Mouse (Mus musculus) neural tube, embryonic 14.5 days (tissue): Measurements from ENCODE around the gene Med23. TPM values are rescaled to one million over a fixed set of nuclear protein-coding genes. Genes with fewer than 3 reads are reported as not detected.

ENCODE experiments used
- ATAC-seq: fragments of 200-750 bp; cut with Nextera tagmentation; 2 replicates; pipeline ENCODE4 v1.8.0; 2017; ENCODE audit warnings: low read depth, mild to moderate bottlenecking, moderate TSS enrichment, moderate library complexity
- H3K27ac ChIP-seq: fragments of 300-500 bp; sonication (generic); 2 replicates; pipeline ENCODE4 v1.5.1; 2014; ENCODE audit warnings: low read depth, mild to moderate bottlenecking, control low read depth, low read length, moderate library complexity, mixed read lengths
- H3K27me3 ChIP-seq: fragments of 300-500 bp; sonication (generic); 2 replicates; pipeline ENCODE4 v1.6.1; 2014; ENCODE audit warnings: low read length; ENCODE audit not compliant: control insufficient read depth, insufficient read depth
- H3K36me3 ChIP-seq: fragments of 300-500 bp; sonication (generic); 2 replicates; pipeline ENCODE4 v1.6.1; 2014; ENCODE audit warnings: low read length, mixed read lengths; ENCODE audit not compliant: control insufficient read depth, insufficient read depth
- H3K4me1 ChIP-seq: fragments of 300-500 bp; sonication (generic); 2 replicates; pipeline ENCODE4 v1.6.1; 2014; ENCODE audit warnings: low read length; ENCODE audit not compliant: control insufficient read depth, insufficient read depth
- H3K4me2 ChIP-seq: fragments of 300-500 bp; sonication (generic); 2 replicates; pipeline ENCODE4 v1.6.1; 2014; ENCODE audit warnings: mild to moderate bottlenecking, low read depth, low read length, control low read depth
- H3K4me3 ChIP-seq: fragments of 300-500 bp; sonication (generic); 2 replicates; pipeline ENCODE4 v1.5.1; 2014; ENCODE audit warnings: low read depth, low read length, control low read depth, mixed read lengths
- H3K9ac ChIP-seq: fragments of 300-500 bp; sonication (generic); replicated peaks from 2 replicates; pipeline ENCODE4 v1.6.1; 2014; ENCODE audit warnings: low read depth, mild to moderate bottlenecking, control low read depth, low read length, mixed read lengths
- H3K9me3 ChIP-seq: fragments of 300-500 bp; sonication (generic); 2 replicates; pipeline ENCODE4 v1.6.1; 2016; ENCODE audit warnings: low read length; ENCODE audit not compliant: control insufficient read depth
- WGBS: fragments of 180-500 bp; shearing (Covaris S2); extraction: QIAGEN DNeasy Blood & Tissue Kit; methylation state at CpG from one replicate; pipeline ENCODE4 v1.1.7; 2014; 5-methylcytosine and 5-hydroxymethylcytosine counted together
- polyA plus RNA-seq: library from polyadenylated mRNA; unstranded; fragments of >200 nt; fragmentation: Nextera tagmentation; extraction: Ambion mirVana; gene quantifications from 2 replicates; pipeline ENCODE4 v1.2.1, GENCODE M21; 2014

Gene Med23
- polyA plus RNA-seq, 1 experiment from 2014 or later = 36.8 TPM

- Histone ChIP-seq H3K9me3 (no peaks in the 10 kb centered on the region), H3K27ac (no peak overlapping the region), H3K4me1 (no peaks in the 10 kb centered on the region), H3K9ac (no peak overlapping the region), H3K4me2 (no peak overlapping the region), H3K4me3 (no peak overlapping the region), H3K36me3 (no peaks in the 10 kb centered on the region), H3K27me3 (no peaks in the 10 kb centered on the region)
- ATAC-seq = no peak
- WGBS = 91% methylated on average over 3 of the region's 3 CpGs
Observed at GRCm38 (mm10) chr10:24947871-24948270, 78.1 kb downstream of the Med23 start.

DNA sequence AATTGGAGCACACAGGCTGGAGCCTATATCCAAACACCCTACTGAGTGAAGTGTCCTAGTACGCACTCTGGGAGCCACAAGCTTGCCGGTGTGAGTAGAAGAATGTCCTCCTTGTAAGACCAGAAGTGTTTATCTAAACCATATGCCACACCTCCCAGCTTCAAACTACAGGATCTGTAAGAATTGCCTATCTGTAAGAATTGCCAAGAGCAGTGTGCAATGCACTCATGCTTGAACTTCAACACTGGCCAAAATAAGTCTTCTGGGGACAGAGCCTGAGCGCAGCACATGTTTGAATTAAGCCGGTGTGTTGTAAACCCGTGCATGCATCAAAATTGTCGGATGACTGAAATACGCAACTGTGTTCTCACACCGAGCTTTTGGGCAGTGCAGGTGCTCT lies 78.5 kb downstream of the Med23 start:
- no peaks in the 10 kb centered on the region for H3K9me3 ChIP-seq
- 86% methylated on average over 8 of the region's 8 CpGs for WGBS
- H3K9ac ChIP-seq = no peak overlapping the region
- H3K27me3 ChIP-seq = no peaks in the 10 kb centered on the region
- no peak for ATAC-seq
- no peak overlapping the region for H3K4me2 ChIP-seq
- no peaks in the 10 kb centered on the region for H3K4me1 ChIP-seq
- no peak overlapping the region for H3K4me3 ChIP-seq
- H3K36me3 ChIP-seq = no peaks in the 10 kb centered on the region
- H3K27ac ChIP-seq = no peak overlapping the region

DNA sequence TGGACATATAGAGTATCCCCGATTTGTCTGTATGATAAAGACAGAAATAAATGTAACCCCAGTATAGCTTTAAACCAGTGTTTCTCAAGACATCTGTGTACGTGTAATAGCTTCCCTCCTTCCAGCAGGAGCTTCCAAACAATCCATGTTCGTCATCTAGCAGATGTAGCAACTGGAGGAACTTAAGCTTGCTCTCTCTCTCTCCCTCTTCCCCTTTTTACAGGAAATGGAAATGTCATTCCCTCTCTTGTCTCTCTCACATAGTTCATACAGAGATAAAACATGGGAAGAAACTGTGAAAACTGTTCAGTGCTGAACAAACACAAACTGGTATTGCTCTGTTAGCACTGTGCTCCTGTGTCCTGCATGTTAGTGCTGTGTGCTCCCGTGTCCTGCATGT lies 80.4 kb downstream of the Med23 start:
- Histone ChIP-seq H3K9me3 (no peaks in the 10 kb centered on the region), H3K36me3 (no peaks in the 10 kb centered on the region), H3K27me3 (no peaks in the 10 kb centered on the region), H3K27ac (no peak overlapping the region), H3K4me2 (no peak overlapping the region), H3K4me3 (no peak overlapping the region), H3K4me1 (no peaks in the 10 kb centered on the region), H3K9ac (no peak overlapping the region)
- 83% methylated on average over 4 of the region's 4 CpGs for WGBS
- ATAC-seq = no peak

GRCm38 (mm10) chr10:24951575-24951974 lies 81.8 kb downstream of the Med23 start:
- 90% methylated on average over 8 of the region's 8 CpGs for WGBS
- H3K4me1 ChIP-seq = no peaks in the 10 kb centered on the region

DNA sequence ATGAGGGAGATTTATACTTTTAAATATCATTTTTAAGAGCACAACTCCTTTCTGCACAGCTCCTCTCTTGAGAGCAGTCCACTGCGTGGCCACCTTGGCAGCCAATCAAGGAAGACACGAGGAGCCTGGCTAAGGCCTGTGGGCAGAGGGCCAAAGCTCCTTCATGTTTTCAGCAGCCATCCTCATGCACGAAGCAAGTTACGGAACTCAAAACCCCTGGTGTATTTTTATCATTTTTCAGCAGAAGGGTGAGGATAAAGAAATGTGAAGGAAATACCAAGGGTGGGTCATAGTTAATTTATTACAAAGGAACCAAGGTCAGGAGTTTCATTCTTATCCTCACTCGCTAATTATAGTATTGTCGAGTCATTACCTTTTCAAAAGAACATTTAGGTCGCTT lies 82.8 kb downstream of the Med23 start:
- WGBS = 81% methylated on average over 7 of the region's 7 CpGs
- no peak for ATAC-seq

More at GRCm38 (mm10) chr10:24951575-24951974, 81.8 kb downstream of the Med23 start:
- Histone ChIP-seq H3K4me2 (no peak overlapping the region), H3K27me3 (no peaks in the 10 kb centered on the region), H3K9ac (no peak overlapping the region), H3K27ac (no peak overlapping the region), H3K4me3 (no peak overlapping the region), H3K9me3 (no peaks in the 10 kb centered on the region), H3K36me3 (no peaks in the 10 kb centered on the region)
- no peak for ATAC-seq

DNA sequence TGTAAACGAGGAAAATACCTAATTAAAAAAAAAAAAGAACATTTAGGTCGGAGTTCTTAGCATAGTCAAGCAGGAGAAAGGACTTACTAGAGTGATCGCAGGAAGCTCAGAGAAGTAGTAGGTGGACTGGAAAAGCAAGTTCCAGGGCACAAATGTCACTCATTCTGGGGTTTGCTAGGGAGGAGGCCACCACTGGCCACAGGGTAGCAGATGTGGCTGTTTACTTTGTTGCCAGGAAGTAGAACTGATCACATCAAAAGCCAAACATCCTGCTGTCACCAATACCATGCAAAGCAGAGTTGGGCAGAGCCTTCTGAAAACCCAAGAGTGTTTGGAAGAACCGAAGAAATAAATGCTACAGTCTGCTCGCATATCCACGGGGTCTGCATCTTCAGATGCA lies 84.1 kb downstream of the Med23 start:
- H3K4me1 ChIP-seq = peaks cover 1% of the 10 kb centered on the region; the same call in 1 of the 2 replicates
- H3K27ac ChIP-seq = no peak overlapping the region
- H3K4me2 ChIP-seq = no peak overlapping the region
- no peaks in the 10 kb centered on the region for H3K36me3 ChIP-seq
- ATAC-seq = no peak
- H3K9ac ChIP-seq = no peak overlapping the region
- no peak overlapping the region for H3K4me3 ChIP-seq
- no peaks in the 10 kb centered on the region for H3K27me3 ChIP-seq
- 90% methylated on average over 6 of the region's 6 CpGs for WGBS
- H3K9me3 ChIP-seq = no peaks in the 10 kb centered on the region

More for the DNA sequence above, 82.8 kb downstream of the Med23 start:
- no peak overlapping the region for H3K4me3 ChIP-seq
- no peak overlapping the region for H3K27ac ChIP-seq
- H3K9me3 ChIP-seq = no peaks in the 10 kb centered on the region
- no peak overlapping the region for H3K4me2 ChIP-seq
- H3K9ac ChIP-seq = no peak overlapping the region
- no peaks in the 10 kb centered on the region for H3K27me3 ChIP-seq
- no peaks in the 10 kb centered on the region for H3K36me3 ChIP-seq
- no peaks in the 10 kb centered on the region for H3K4me1 ChIP-seq

DNA sequence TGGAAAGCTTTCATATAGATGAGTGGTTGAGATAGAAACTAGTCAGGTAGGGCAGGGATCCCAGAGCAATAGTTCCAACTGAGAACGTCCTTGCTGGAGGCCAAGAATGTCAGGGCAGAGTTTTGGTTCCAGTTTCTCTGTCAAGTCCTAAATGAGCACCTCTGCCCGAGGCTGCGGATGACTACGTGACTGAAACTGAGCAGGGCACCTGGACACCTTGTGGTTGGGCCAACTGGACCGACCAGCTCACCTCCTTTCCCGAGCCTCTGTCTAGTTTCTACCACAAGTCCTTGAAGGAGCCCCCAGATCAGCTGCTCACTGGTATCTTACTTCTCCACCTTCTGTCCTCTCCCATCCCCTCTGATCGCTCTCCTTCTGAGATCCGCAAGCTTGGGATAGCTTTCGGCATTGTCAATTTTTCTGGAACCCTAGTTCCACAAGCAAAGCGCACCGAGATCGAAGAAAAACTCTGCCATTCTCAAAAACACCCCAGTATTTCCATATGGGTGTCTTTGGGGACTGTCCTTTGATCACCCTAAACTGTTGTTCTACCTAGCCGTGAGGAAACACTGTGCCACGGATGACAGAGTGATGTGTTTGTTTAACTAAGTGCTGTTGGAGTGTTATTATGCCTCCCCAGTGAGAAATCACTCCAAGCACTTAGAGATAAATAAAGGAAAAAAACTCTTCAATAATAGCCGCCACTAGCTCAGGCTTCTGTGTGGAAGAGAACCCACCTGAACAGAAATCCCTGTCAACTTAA lies 88.7 kb downstream of the Med23 start:
- ATAC-seq = no peak
- Histone ChIP-seq H3K4me3 (no peak overlapping the region), H3K9ac (no peak overlapping the region), H3K9me3 (no peaks in the 10 kb centered on the region), H3K4me1 (peaks cover 3% of the 10 kb centered on the region; the same call in 1 of the 2 replicates), H3K27me3 (no peaks in the 10 kb centered on the region), H3K36me3 (no peaks in the 10 kb centered on the region), H3K4me2 (no peak overlapping the region), H3K27ac (no peak overlapping the region)
- 67% methylated on average over 15 of the region's 15 CpGs for WGBS

DNA sequence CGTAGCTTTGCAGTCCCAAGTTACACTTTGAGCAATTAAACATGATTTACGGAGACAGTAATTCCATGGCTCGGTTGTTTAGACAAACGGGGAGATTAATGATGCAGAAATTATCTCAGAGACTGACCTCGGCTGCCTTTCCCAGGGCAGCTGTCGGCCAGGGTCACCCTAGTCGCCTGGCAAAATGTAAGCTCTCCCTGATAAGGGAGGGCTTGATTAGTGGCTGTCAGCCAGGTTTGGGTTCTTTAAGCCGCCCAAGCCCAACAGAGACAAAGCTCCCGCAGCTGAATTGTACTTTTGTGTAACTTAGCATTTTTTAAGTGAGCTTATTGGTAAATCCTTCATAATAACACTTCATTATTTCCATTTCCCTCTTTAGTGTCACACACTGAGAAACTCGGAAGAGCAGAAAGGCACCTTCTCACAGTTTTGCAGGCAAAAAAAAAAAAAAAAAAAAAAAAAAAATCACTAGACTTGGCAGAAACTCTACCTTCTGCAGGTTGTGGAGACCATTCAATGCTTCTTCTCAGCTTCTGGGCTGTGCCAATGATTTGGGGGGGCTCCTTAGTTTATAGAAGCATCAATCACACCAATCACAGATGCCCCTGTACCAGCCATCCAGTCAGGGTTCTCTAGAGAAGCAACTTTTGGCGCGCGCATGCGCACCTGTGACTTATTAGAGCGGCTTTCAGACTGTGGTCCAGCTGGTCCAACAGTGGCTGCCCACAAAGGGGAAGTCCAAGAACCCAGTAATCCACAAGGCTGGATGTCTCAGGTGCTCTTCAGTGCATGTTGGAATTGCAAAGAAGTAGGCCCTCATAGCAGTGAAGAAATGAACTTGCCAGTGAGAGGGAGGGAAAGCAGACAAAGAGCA lies 89.5 kb downstream of the Med23 start:
- H3K4me2 ChIP-seq = no peak overlapping the region
- 33% methylated on average over 15 of the region's 15 CpGs for WGBS
- H3K9ac ChIP-seq = no peak overlapping the region

DNA sequence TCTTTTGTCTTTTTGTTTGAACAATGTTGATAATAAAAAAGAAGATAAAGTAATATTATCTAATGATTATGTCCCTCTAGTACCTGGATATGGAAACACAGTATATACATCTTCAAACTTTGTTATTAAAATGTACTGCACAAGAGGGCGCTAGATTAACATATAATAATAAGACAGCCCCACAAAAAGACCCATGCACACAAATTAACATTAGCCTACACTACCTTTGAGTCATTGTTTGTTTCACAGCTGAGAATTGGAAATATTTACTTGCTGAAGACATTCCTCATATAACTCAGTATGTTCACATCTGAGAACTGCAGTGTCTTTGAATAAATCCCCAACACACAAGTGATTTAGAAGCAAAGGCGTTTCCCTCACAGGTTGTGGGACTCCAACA lies 91.3 kb downstream of the Med23 start:
- Histone ChIP-seq H3K27ac (no peak overlapping the region), H3K4me3 (no peak overlapping the region), H3K4me1 (peaks cover 3% of the 10 kb centered on the region; the same call in 1 of the 2 replicates), H3K9ac (no peak overlapping the region), H3K36me3 (no peaks in the 10 kb centered on the region), H3K27me3 (no peaks in the 10 kb centered on the region), H3K4me2 (no peak overlapping the region), H3K9me3 (no peaks in the 10 kb centered on the region)
- 56% methylated on average over 2 of the region's 2 CpGs for WGBS
- ATAC-seq = peak; percentile 64; the same call in 1 of the 2 replicates

More for the DNA sequence above, 89.5 kb downstream of the Med23 start:
- no peak overlapping the region for H3K4me3 ChIP-seq
- H3K27ac ChIP-seq = no peak overlapping the region
- no peaks in the 10 kb centered on the region for H3K27me3 ChIP-seq
- H3K4me1 ChIP-seq = peaks cover 3% of the 10 kb centered on the region; the same call in 1 of the 2 replicates
- H3K36me3 ChIP-seq = no peaks in the 10 kb centered on the region
- no peaks in the 10 kb centered on the region for H3K9me3 ChIP-seq
- peak; percentile 65; the same call in 1 of the 2 replicates for ATAC-seq
